Mouse (Mus musculus): ENCODE data around the gene Rpp25. TPM values are rescaled to one million over a fixed set of nuclear protein-coding genes. Genes with fewer than 3 reads are reported as not detected.

The Rpp25 gene
- polyA plus RNA-seq, 1 experiment from 2014 or later = 8.7 TPM

DNA sequence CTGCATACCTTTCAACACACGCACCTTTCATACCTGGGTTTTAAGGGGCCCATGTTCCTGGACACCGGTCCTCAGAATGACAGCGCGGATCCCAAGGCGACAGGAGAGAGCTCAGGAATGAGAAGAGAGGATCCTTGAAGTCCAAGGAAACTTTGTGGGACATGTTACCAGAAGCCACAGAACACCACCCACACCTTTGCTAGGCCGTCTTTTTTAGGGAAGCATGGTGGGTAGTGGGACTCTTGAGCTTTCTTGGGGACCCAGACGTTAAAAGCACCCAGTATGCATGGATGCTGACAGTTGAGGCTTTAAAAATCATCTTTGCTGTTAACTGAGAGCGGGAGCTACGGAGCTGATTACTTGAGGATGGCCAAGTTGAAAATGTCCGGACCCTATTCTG, 1.1 kb downstream of the Rpp25 start:
- DNase-seq (ENCODE audit: low spot score) (no peak), ATAC-seq (ENCODE audit: insufficient read depth, low FRiP score, low TSS enrichment) (no peak)
- 51% methylated on average over 10 of the region's 10 CpGs for WGBS
- no peak overlapping the region for H3K27ac ChIP-seq (ENCODE audit: low read depth, low read length)
- peak overlapping the region; percentile 73 for H3K4me2 ChIP-seq (ENCODE audit: low read depth)
- no peaks in the 10 kb centered on the region for H3K36me3 ChIP-seq (ENCODE audit: control insufficient read depth, insufficient read depth, low read length)
- H3K27me3 ChIP-seq (ENCODE audit: control insufficient read depth, insufficient read depth, low read length) = peaks cover 63% of the 10 kb centered on the region
- H3K4me3 ChIP-seq (ENCODE audit: low read depth, low read length) = peak overlapping the region; percentile 37; the same call in 1 of the 2 replicates
- no peak overlapping the region for H3K9ac ChIP-seq (ENCODE audit: low read length)
- H3K4me1 ChIP-seq (ENCODE audit: control insufficient read depth, insufficient read depth, low read length) = peaks cover 11% of the 10 kb centered on the region
- H3K9me3 ChIP-seq (ENCODE audit: control insufficient read depth, low read length) = no peaks in the 10 kb centered on the region

DNA sequence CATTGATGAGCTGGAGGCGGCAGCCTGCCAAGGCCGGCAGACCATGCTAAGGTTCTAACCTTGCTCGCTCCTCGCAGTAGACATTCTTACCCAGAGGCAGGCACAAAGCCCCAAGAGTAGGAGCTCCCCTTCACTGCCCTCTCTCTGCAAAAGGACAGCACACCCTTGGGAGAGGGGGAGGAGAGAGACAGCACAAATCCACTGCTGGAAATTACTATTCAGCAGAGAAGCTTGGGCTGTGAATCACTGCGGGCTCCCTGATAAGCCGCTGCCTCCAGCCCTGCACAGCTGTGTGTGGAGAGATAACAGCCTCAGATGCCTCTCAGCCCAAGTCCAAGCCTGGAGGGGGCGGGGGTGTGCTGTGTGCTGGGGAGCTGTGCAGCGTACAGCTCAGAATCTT, 1.9 kb downstream of the Rpp25 start:
- Histone ChIP-seq H3K27ac (ENCODE audit: low read depth, low read length) (no peak overlapping the region; the same call in 1 of the 2 replicates), H3K9me3 (ENCODE audit: control insufficient read depth, low read length) (no peaks in the 10 kb centered on the region), H3K36me3 (ENCODE audit: control insufficient read depth, insufficient read depth, low read length) (no peaks in the 10 kb centered on the region), H3K9ac (ENCODE audit: low read length) (peak overlapping the region; percentile 6; the same call in 1 of the 2 replicates), H3K4me3 (ENCODE audit: low read depth, low read length) (0 out of 2 replicates have a peak overlapping the region, but pooled peaks have one; percentile 8), H3K27me3 (ENCODE audit: control insufficient read depth, insufficient read depth, low read length) (peaks cover 56% of the 10 kb centered on the region), H3K4me1 (ENCODE audit: control insufficient read depth, insufficient read depth, low read length) (peaks cover 11% of the 10 kb centered on the region), H3K4me2 (ENCODE audit: low read depth) (0 out of 2 replicates have a peak overlapping the region, but pooled peaks have one; percentile 15)
- DNase-seq (ENCODE audit: low spot score) (peak; percentile 44), ATAC-seq (ENCODE audit: insufficient read depth, low FRiP score, low TSS enrichment) (no peak)
- WGBS = 14% methylated on average over 8 of the region's 8 CpGs

DNA sequence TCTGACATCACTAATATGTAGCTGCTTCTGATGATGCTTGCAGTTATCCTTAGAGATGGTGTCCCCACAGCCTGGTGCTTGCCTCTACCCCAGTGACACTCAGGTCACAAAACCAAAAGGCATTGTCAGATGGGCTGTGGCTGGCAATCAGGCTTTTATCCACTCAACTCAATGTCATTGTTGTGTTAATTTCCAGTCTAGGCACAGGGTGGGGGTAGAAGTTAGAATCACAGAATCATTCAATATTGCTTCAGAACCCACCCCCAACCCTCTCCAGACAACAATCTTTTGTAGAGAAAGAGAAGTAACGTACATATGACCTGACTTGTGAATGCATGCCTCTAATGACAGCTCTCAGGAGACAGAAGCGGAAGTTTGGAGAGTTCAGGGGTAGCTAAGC, 6.8 kb downstream of the Rpp25 start:
- ATAC-seq (ENCODE audit: insufficient read depth, low FRiP score, low TSS enrichment) = no peak
- Histone ChIP-seq H3K36me3 (ENCODE audit: control insufficient read depth, insufficient read depth, low read length) (no peaks in the 10 kb centered on the region), H3K9ac (ENCODE audit: low read length) (no peak overlapping the region), H3K27me3 (ENCODE audit: control insufficient read depth, insufficient read depth, low read length) (peaks cover 9% of the 10 kb centered on the region), H3K4me2 (ENCODE audit: low read depth) (no peak overlapping the region), H3K4me1 (ENCODE audit: control insufficient read depth, insufficient read depth, low read length) (no peaks in the 10 kb centered on the region), H3K27ac (ENCODE audit: low read depth, low read length) (no peak overlapping the region), H3K4me3 (ENCODE audit: low read depth, low read length) (no peak overlapping the region), H3K9me3 (ENCODE audit: control insufficient read depth, low read length) (no peaks in the 10 kb centered on the region)
- DNase-seq (ENCODE audit: low spot score) = no peak
- WGBS = 78% methylated on average over 2 of the region's 2 CpGs

DNA sequence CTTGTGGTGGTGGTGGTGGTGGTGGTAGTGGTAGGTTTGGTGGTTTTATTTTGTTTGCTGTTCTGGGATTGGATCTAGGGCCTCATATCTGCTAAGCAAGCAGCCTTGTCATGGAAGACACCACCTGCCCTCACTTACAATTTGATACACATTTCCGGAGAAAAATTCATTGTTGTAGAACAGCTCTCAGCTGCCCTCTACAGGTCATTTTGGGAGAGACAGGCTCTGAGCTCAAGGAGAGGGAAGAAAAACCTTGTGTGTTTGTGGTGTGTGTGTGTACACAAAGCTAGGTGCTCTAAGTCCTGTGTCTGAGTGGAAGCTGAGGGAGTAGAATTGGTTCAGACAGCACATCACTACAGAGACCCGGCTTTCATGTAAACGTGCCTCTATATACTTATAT, 13.3 kb downstream of the Rpp25 start:
- H3K9ac ChIP-seq (ENCODE audit: low read length) = no peak overlapping the region

DNA sequence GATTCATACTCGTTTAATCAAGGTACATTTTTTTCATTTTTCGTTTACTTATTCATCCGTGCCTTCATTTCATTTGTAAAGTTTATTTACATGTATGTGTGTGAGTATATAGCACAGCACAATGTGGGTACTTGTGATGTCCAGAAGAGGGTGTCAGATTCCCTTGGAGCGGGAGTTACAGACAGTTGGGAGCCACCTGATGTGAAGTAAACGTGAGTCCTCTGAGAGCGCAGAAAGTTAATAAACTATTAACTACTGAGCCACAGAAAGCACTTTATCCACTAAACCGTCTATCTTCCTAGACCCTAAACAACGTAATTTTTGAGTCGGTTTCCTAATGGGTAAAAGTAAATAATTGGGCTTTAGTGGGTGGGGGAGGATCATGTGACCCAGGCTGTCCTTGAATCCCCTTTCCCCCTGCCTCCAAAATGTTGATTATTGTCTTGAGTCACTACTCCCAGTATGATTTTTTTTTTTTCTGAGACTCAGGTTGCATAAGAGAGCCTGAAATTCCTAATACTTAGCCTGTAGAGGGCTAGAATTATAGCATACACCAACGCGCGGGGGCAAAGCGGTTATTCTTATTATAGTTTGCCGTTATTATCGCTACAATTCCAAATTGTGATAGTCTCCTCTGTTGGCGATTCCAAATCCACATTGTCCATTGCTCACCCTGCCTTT, 16.7 kb downstream of the Rpp25 start:
- H3K27me3 ChIP-seq (ENCODE audit: control insufficient read depth, insufficient read depth, low read length) = no peaks in the 10 kb centered on the region
- H3K4me2 ChIP-seq (ENCODE audit: low read depth) = peak overlapping the region; percentile 73
- 25% methylated on average over 16 of the region's 16 CpGs for WGBS
- H3K4me3 ChIP-seq (ENCODE audit: low read depth, low read length) = peak overlapping the region; percentile 93
- no peaks in the 10 kb centered on the region for H3K36me3 ChIP-seq (ENCODE audit: control insufficient read depth, insufficient read depth, low read length)
- H3K9me3 ChIP-seq (ENCODE audit: control insufficient read depth, low read length) = no peaks in the 10 kb centered on the region
- H3K9ac ChIP-seq (ENCODE audit: low read length) = peak overlapping the region; percentile 95
- H3K4me1 ChIP-seq (ENCODE audit: control insufficient read depth, insufficient read depth, low read length) = peaks cover 7% of the 10 kb centered on the region
- ATAC-seq (ENCODE audit: insufficient read depth, low FRiP score, low TSS enrichment) = peak; percentile 32
- H3K27ac ChIP-seq (ENCODE audit: low read depth, low read length) = no peak overlapping the region
- no peak for DNase-seq (ENCODE audit: low spot score)

More for the DNA sequence above, 13.3 kb downstream of the Rpp25 start:
- Histone ChIP-seq H3K4me3 (ENCODE audit: low read depth, low read length) (no peak overlapping the region), H3K4me2 (ENCODE audit: low read depth) (no peak overlapping the region), H3K9me3 (ENCODE audit: control insufficient read depth, low read length) (no peaks in the 10 kb centered on the region), H3K4me1 (ENCODE audit: control insufficient read depth, insufficient read depth, low read length) (peaks cover 3% of the 10 kb centered on the region), H3K27ac (ENCODE audit: low read depth, low read length) (no peak overlapping the region), H3K36me3 (ENCODE audit: control insufficient read depth, insufficient read depth, low read length) (no peaks in the 10 kb centered on the region), H3K27me3 (ENCODE audit: control insufficient read depth, insufficient read depth, low read length) (no peaks in the 10 kb centered on the region)
- 11% methylated on average over 3 of the region's 3 CpGs for WGBS
- DNase-seq (ENCODE audit: low spot score) = peak; percentile 76
- no peak for ATAC-seq (ENCODE audit: insufficient read depth, low FRiP score, low TSS enrichment)

DNA sequence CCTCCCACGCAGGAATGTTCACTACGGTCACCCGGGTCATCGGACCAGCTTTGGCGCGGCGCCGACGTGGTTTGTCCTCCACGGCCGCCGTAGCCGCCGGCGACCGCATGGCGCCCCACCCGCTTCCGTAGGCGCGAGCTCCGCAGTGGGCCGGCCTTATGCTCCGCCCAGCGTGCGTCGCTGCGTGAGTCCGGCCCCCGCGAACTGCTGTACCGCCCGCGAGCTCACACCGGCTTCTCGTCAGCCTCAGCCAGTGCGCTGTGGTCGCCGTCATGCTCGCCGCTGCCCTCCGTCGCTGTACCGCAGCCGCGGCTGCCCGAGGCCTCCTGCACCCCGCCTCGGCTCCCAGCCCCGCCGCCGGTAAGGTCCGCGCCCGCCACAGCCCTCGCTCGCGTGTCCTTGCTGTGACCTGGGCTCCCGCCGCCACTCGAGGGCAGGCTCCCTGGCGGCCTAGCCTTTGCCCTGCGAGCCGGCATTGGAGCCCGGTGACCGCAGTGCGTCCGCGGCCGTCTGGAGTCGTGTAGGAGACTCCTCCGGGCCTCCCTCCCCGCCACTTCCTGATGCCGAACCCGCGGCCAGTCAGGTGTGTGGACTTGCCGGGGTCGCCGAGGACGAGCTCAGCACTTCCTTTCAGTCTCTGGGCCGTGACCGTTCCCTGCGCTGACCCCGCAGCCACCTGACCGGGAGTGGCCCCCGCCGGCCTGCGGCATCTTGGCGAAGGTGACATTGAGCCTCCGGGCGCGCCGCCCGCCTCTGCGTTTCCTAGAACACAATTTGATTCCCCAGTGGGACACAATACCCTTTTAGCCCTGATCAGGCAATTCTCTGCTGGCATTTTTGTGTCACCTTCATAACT, 17.5 kb downstream of the Rpp25 start, which contains the start of gene Cox5a:
Gene Cox5a (plus strand): TSS at position 219 of the 856 bp plus-strand sequence.
- DNase-seq (ENCODE audit: low spot score) (peak; percentile 94), ATAC-seq (ENCODE audit: insufficient read depth, low FRiP score, low TSS enrichment) (peak; percentile 95)
- Histone ChIP-seq H3K4me2 (ENCODE audit: low read depth) (peak within 1 kb of the TSS; percentile 73), H3K4me1 (ENCODE audit: control insufficient read depth, insufficient read depth, low read length) (peaks cover 7% of the 10 kb centered on the region), H3K27ac (ENCODE audit: low read depth, low read length) (peak within 1 kb of the TSS; percentile 89), H3K9ac (ENCODE audit: low read length) (peak within 1 kb of the TSS; percentile 95), H3K4me3 (ENCODE audit: low read depth, low read length) (peak within 1 kb of the TSS; percentile 93), H3K36me3 (ENCODE audit: control insufficient read depth, insufficient read depth, low read length) (no peaks in the 10 kb centered on the region), H3K9me3 (ENCODE audit: control insufficient read depth, low read length) (no peaks in the 10 kb centered on the region), H3K27me3 (ENCODE audit: control insufficient read depth, insufficient read depth, low read length) (no peaks in the 10 kb centered on the region)
- whole genome bisulfite sequencing = under 1% methylated on average over 91 of the region's 95 CpGs

DNA sequence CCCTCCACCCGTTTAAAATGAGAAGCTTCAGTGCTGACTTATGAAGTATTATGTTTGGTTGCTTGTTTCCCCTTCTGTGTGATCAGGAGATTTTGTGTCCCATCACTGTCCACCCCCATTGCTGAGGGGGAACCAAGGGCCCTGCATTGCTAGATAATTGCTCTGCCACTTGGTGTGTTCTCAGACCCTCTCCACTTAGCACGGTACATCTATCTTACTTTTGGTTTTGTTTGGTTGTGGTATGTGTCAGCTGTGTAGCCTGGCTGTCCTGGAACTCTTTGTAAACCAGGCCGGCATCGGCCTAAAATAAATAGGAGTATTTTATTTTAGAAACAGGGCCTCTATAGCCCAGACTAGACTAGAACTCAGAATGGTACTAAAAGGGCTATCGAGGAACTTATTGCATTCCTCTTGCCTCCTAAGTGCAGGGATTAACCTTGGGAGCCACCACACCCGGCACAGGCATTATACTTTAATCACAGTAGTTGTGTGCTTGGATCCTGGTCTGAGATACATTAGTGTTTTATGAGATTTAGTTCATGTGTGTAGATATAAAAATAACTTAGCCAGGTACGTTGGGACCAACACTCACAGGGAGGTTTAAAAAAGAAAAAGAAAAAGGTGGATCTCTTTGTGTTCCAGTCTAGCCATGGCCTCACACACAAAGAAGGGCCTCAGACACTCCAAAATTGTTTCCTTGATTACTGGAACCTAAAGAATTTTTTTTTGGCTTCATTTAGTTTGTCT, 18.5 kb downstream of the Rpp25 start:
- DNase-seq (ENCODE audit: low spot score) (no peak), ATAC-seq (ENCODE audit: insufficient read depth, low FRiP score, low TSS enrichment) (no peak)
- Histone ChIP-seq H3K27ac (ENCODE audit: low read depth, low read length) (no peak overlapping the region), H3K9ac (ENCODE audit: low read length) (peak overlapping the region; percentile 95), H3K4me2 (ENCODE audit: low read depth) (peak overlapping the region; percentile 73), H3K27me3 (ENCODE audit: control insufficient read depth, insufficient read depth, low read length) (no peaks in the 10 kb centered on the region), H3K4me3 (ENCODE audit: low read depth, low read length) (peak overlapping the region; percentile 93), H3K9me3 (ENCODE audit: control insufficient read depth, low read length) (no peaks in the 10 kb centered on the region), H3K36me3 (ENCODE audit: control insufficient read depth, insufficient read depth, low read length) (no peaks in the 10 kb centered on the region), H3K4me1 (ENCODE audit: control insufficient read depth, insufficient read depth, low read length) (peaks cover 7% of the 10 kb centered on the region)
- 41% methylated on average over 7 of the region's 7 CpGs for WGBS

DNA sequence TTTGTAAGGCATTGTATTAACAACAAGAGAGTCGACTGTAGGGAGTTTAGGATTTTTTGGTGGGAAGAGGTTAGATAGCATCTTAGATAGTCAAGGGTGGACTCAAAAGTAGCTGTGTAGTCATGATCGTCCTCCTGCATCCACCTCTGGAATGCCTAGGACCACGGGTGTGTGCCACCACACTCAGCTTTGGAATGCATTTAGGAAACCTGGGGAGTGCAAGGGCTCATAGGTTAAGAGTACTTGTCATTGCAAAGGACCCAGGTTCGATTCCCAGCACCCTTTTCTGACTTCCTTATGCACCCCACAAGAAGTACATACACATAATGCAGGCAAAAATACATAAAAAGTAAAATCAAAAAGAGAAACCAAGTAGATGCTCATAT, 19.0 kb downstream of the Rpp25 start:
- Histone ChIP-seq H3K4me3 (ENCODE audit: low read depth, low read length) (no peak overlapping the region), H3K9me3 (ENCODE audit: control insufficient read depth, low read length) (no peaks in the 10 kb centered on the region), H3K27me3 (ENCODE audit: control insufficient read depth, insufficient read depth, low read length) (no peaks in the 10 kb centered on the region), H3K27ac (ENCODE audit: low read depth, low read length) (no peak overlapping the region), H3K9ac (ENCODE audit: low read length) (no peak overlapping the region), H3K4me1 (ENCODE audit: control insufficient read depth, insufficient read depth, low read length) (peaks cover 7% of the 10 kb centered on the region), H3K4me2 (ENCODE audit: low read depth) (no peak overlapping the region), H3K36me3 (ENCODE audit: control insufficient read depth, insufficient read depth, low read length) (no peaks in the 10 kb centered on the region)
- WGBS = 82% methylated on average over 4 of the region's 4 CpGs
- ATAC-seq (ENCODE audit: insufficient read depth, low FRiP score, low TSS enrichment) (no peak), DNase-seq (ENCODE audit: low spot score) (no peak)
